Mouse (Mus musculus): ENCODE data around the gene Stx11. TPM values are rescaled to one million over a fixed set of nuclear protein-coding genes. Genes with fewer than 3 reads are reported as not detected.

The Stx11 gene
- polyA plus RNA-seq, 1 experiment from 2014 or later, result 5.5 TPM

DNA sequence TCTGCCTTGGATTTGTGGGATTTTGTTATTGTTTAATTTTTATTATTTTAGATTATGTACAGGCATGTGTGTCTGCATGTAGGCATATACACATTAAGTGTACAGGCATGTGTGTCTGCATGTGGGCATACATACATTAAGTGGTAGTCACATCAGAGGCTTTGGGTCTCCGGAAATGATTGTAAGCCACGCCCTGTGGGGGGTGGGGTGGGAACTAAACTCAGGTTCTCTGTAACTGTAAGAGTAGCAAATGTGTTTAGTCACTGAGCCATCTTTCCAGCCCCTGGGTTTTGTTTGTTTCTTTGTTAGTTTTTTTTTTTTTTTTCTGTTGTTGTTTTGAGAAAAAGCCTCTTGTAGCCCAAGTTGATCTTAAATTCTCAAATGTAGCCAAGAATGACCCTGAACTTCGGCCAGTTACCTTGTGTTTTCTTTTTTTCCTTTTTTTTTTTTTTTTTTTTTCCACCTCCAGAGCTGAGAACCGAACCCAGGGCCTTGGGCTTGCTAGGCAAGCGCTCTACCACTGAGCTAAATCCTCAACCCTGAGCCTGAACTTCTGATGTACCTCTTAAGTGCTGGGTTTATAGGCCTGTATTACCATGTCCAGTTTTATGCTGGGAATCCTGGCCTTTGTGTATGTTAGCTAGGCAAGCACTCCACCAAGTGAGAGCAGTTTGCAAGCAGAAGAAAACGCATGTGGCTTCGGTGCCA is 34.8 kb downstream of the Stx11 start:
- Histone ChIP-seq H3K4me3 (ENCODE audit: low read depth, low read length) (no peak overlapping the region), H3K27ac (ENCODE audit: low read depth, low read length) (no peak overlapping the region), H3K9me3 (replicated peaks; ENCODE audit: control insufficient read depth, low read length) (no peaks in the 10 kb centered on the region), H3K4me2 (no peak overlapping the region), H3K9ac (ENCODE audit: low read depth, low read length) (no peak overlapping the region), H3K4me1 (ENCODE audit: control insufficient read depth, insufficient read depth, low read length) (0 out of 2 replicates have a peak, but pooled peaks cover 3% of the 10 kb centered on the region), H3K27me3 (ENCODE audit: control insufficient read depth, insufficient read depth, low read length) (no peaks in the 10 kb centered on the region), H3K36me3 (ENCODE audit: control insufficient read depth, insufficient read depth, low read length) (no peaks in the 10 kb centered on the region)
- no peak for ATAC-seq (replicated peaks; ENCODE audit: insufficient number of reproducible peaks, low FRiP score, low TSS enrichment)
- WGBS (ENCODE audit: insufficient replicate concordance), result 77% methylated on average over 7 of the region's 7 CpGs

- H3K9ac ChIP-seq (ENCODE audit: low read depth, low read length), result no peak overlapping the region
- 76% methylated on average over 6 of the region's 6 CpGs for WGBS (ENCODE audit: insufficient replicate concordance)
- H3K4me3 ChIP-seq (ENCODE audit: low read depth, low read length), result no peak overlapping the region
- H3K4me1 ChIP-seq (ENCODE audit: control insufficient read depth, insufficient read depth, low read length), result 0 out of 2 replicates have a peak, but pooled peaks cover 5% of the 10 kb centered on the region
- H3K4me2 ChIP-seq, result no peak overlapping the region
- H3K27me3 ChIP-seq (ENCODE audit: control insufficient read depth, insufficient read depth, low read length), result no peaks in the 10 kb centered on the region
- no peak for ATAC-seq (replicated peaks; ENCODE audit: insufficient number of reproducible peaks, low FRiP score, low TSS enrichment)
- H3K9me3 ChIP-seq (replicated peaks; ENCODE audit: control insufficient read depth, low read length), result no peaks in the 10 kb centered on the region
- no peak overlapping the region for H3K27ac ChIP-seq (ENCODE audit: low read depth, low read length)
- no peaks in the 10 kb centered on the region for H3K36me3 ChIP-seq (ENCODE audit: control insufficient read depth, insufficient read depth, low read length)
These were observed 35.9 kb downstream of the Stx11 start for GRCm38 (mm10) chr10:12928193-12928592.

GRCm38 (mm10) chr10:12922574-12923353 is 41.3 kb downstream of the Stx11 start:
- under 1% methylated on average over 55 of the region's 55 CpGs for WGBS (ENCODE audit: insufficient replicate concordance)
- H3K27me3 ChIP-seq (ENCODE audit: control insufficient read depth, insufficient read depth, low read length), result no peaks in the 10 kb centered on the region
- H3K4me1 ChIP-seq (ENCODE audit: control insufficient read depth, insufficient read depth, low read length), result 0 out of 2 replicates have a peak, but pooled peaks cover 3% of the 10 kb centered on the region
- peak overlapping the region; percentile 68 for H3K4me2 ChIP-seq
- H3K4me3 ChIP-seq (ENCODE audit: low read depth, low read length), result peak overlapping the region; percentile 75
- ATAC-seq (replicated peaks; ENCODE audit: insufficient number of reproducible peaks, low FRiP score, low TSS enrichment), result peak; percentile 86
- no peaks in the 10 kb centered on the region for H3K36me3 ChIP-seq (ENCODE audit: control insufficient read depth, insufficient read depth, low read length)
- H3K27ac ChIP-seq (ENCODE audit: low read depth, low read length), result peak overlapping the region; percentile 69
- H3K9ac ChIP-seq (ENCODE audit: low read depth, low read length), result peak overlapping the region; percentile 83
- no peaks in the 10 kb centered on the region for H3K9me3 ChIP-seq (replicated peaks; ENCODE audit: control insufficient read depth, low read length)

- H3K4me3 ChIP-seq (ENCODE audit: low read depth, low read length), result peak overlapping the region; percentile 75
- no peaks in the 10 kb centered on the region for H3K9me3 ChIP-seq (replicated peaks; ENCODE audit: control insufficient read depth, low read length)
- WGBS (ENCODE audit: insufficient replicate concordance), result 2% methylated on average over 13 of the region's 13 CpGs
- no peaks in the 10 kb centered on the region for H3K27me3 ChIP-seq (ENCODE audit: control insufficient read depth, insufficient read depth, low read length)
- H3K9ac ChIP-seq (ENCODE audit: low read depth, low read length), result peak overlapping the region; percentile 83
- H3K36me3 ChIP-seq (ENCODE audit: control insufficient read depth, insufficient read depth, low read length), result no peaks in the 10 kb centered on the region
- no peak overlapping the region; the same call in 1 of the 2 replicates for H3K27ac ChIP-seq (ENCODE audit: low read depth, low read length)
- H3K4me2 ChIP-seq, result peak overlapping the region; percentile 68
- ATAC-seq (replicated peaks; ENCODE audit: insufficient number of reproducible peaks, low FRiP score, low TSS enrichment), result peak; percentile 11; the same call in 1 of the 2 replicates
- H3K4me1 ChIP-seq (ENCODE audit: control insufficient read depth, insufficient read depth, low read length), result 0 out of 2 replicates have a peak, but pooled peaks cover 3% of the 10 kb centered on the region
These were observed 42.0 kb downstream of the Stx11 start for GRCm38 (mm10) chr10:12922077-12922573.

GRCm38 (mm10) chr10:12921551-12922040 is 42.5 kb downstream of the Stx11 start:
- Histone ChIP-seq H3K27me3 (ENCODE audit: control insufficient read depth, insufficient read depth, low read length) (no peaks in the 10 kb centered on the region), H3K27ac (ENCODE audit: low read depth, low read length) (no peak overlapping the region), H3K4me2 (peak overlapping the region; percentile 68), H3K4me1 (ENCODE audit: control insufficient read depth, insufficient read depth, low read length) (0 out of 2 replicates have a peak, but pooled peaks cover 3% of the 10 kb centered on the region), H3K36me3 (ENCODE audit: control insufficient read depth, insufficient read depth, low read length) (no peaks in the 10 kb centered on the region), H3K9ac (ENCODE audit: low read depth, low read length) (peak overlapping the region; percentile 83; the same call in 1 of the 2 replicates), H3K9me3 (replicated peaks; ENCODE audit: control insufficient read depth, low read length) (no peaks in the 10 kb centered on the region), H3K4me3 (ENCODE audit: low read depth, low read length) (peak overlapping the region; percentile 75)
- WGBS (ENCODE audit: insufficient replicate concordance), result 45% methylated on average over 11 of the region's 11 CpGs
- no peak for ATAC-seq (replicated peaks; ENCODE audit: insufficient number of reproducible peaks, low FRiP score, low TSS enrichment)

DNA sequence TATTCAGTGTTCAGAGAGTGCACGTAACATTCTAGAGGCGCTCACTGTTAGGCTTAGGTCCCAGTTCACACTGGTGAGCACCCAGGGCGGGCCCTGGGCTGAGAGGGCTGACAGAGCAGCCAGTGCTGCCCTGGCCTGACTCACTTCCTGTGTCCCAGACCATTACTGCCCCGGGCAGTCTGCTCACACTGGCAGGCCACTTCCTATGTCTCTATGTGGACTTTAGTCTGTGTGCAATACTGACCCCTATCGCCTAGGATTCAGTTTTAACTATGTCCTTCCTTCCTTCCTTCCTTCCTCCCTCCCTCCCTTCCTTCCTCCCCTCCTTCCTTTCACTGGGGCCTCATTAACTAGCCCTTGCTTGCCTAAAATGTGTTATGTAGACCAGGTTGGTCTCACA is 44.8 kb downstream of the Stx11 start:
- 41% methylated on average over 5 of the region's 5 CpGs for WGBS (ENCODE audit: insufficient replicate concordance)
- H3K27me3 ChIP-seq (ENCODE audit: control insufficient read depth, insufficient read depth, low read length), result no peaks in the 10 kb centered on the region
- H3K4me2 ChIP-seq, result no peak overlapping the region
- H3K36me3 ChIP-seq (ENCODE audit: control insufficient read depth, insufficient read depth, low read length), result no peaks in the 10 kb centered on the region
- H3K27ac ChIP-seq (ENCODE audit: low read depth, low read length), result peak overlapping the region; percentile 46; the same call in 1 of the 2 replicates
- H3K4me3 ChIP-seq (ENCODE audit: low read depth, low read length), result no peak overlapping the region
- no peaks in the 10 kb centered on the region for H3K9me3 ChIP-seq (replicated peaks; ENCODE audit: control insufficient read depth, low read length)
- H3K9ac ChIP-seq (ENCODE audit: low read depth, low read length), result no peak overlapping the region
- ATAC-seq (replicated peaks; ENCODE audit: insufficient number of reproducible peaks, low FRiP score, low TSS enrichment), result no peak
- 0 out of 2 replicates have a peak, but pooled peaks cover 3% of the 10 kb centered on the region for H3K4me1 ChIP-seq (ENCODE audit: control insufficient read depth, insufficient read depth, low read length)

- Histone ChIP-seq H3K9ac (ENCODE audit: low read depth, low read length) (no peak overlapping the region), H3K36me3 (ENCODE audit: control insufficient read depth, insufficient read depth, low read length) (no peaks in the 10 kb centered on the region), H3K4me2 (no peak overlapping the region), H3K27ac (ENCODE audit: low read depth, low read length) (no peak overlapping the region), H3K4me1 (ENCODE audit: control insufficient read depth, insufficient read depth, low read length) (no peaks in the 10 kb centered on the region), H3K4me3 (ENCODE audit: low read depth, low read length) (no peak overlapping the region), H3K9me3 (replicated peaks; ENCODE audit: control insufficient read depth, low read length) (no peaks in the 10 kb centered on the region), H3K27me3 (ENCODE audit: control insufficient read depth, insufficient read depth, low read length) (no peaks in the 10 kb centered on the region)
- ATAC-seq (replicated peaks; ENCODE audit: insufficient number of reproducible peaks, low FRiP score, low TSS enrichment), result no peak
- 77% methylated on average over 1 of the region's 1 CpGs for WGBS (ENCODE audit: insufficient replicate concordance)
These were observed 46.5 kb downstream of the Stx11 start for GRCm38 (mm10) chr10:12917626-12918025.

GRCm38 (mm10) chr10:12916376-12916775 is 47.7 kb downstream of the Stx11 start:
- WGBS (ENCODE audit: insufficient replicate concordance), result 92% methylated on average over 6 of the region's 6 CpGs
- Histone ChIP-seq H3K4me1 (ENCODE audit: control insufficient read depth, insufficient read depth, low read length) (peaks cover 8% of the 10 kb centered on the region), H3K4me2 (no peak overlapping the region), H3K36me3 (ENCODE audit: control insufficient read depth, insufficient read depth, low read length) (no peaks in the 10 kb centered on the region), H3K9ac (ENCODE audit: low read depth, low read length) (no peak overlapping the region), H3K27me3 (ENCODE audit: control insufficient read depth, insufficient read depth, low read length) (no peaks in the 10 kb centered on the region), H3K9me3 (replicated peaks; ENCODE audit: control insufficient read depth, low read length) (no peaks in the 10 kb centered on the region), H3K27ac (ENCODE audit: low read depth, low read length) (no peak overlapping the region), H3K4me3 (ENCODE audit: low read depth, low read length) (no peak overlapping the region)
- no peak for ATAC-seq (replicated peaks; ENCODE audit: insufficient number of reproducible peaks, low FRiP score, low TSS enrichment)
